Mouse (Mus musculus): ENCODE measurements around the gene Tef. TPM values are rescaled to one million over a fixed set of nuclear protein-coding genes. Genes with fewer than 3 reads are reported as not detected.

Gene Tef
- polyA plus RNA-seq, 1 experiment from 2014 or later: 26.1 TPM

GRCm38 (mm10) chr15:81800391-81800790 lies 1.8 kb upstream of the Tef start:
- 68% methylated on average over 3 of the region's 3 CpGs for WGBS
- Histone ChIP-seq H3K27me3 (no peaks in the 10 kb centered on the region), H3K9me3 (no peaks in the 10 kb centered on the region), H3K4me3 (replicated peaks) (no peak overlapping the region), H3K4me1 (replicated peaks) (peaks cover 32% of the 10 kb centered on the region), H3K4me2 (no peak overlapping the region), H3K9ac (replicated peaks) (no peak overlapping the region), H3K27ac (no peak overlapping the region), H3K36me3 (peaks cover 15% of the 10 kb centered on the region)
- ATAC-seq (ENCODE audit: insufficient number of reproducible peaks, insufficient read depth, low FRiP score, low TSS enrichment, low read depth): no peak

GRCm38 (mm10) chr15:81802941-81803351 lies 725 bp downstream of the Tef start:
- no peaks in the 10 kb centered on the region for H3K27me3 ChIP-seq
- H3K4me3 ChIP-seq (replicated peaks): peak overlapping the region; percentile 35
- peak overlapping the region; percentile 78 for H3K27ac ChIP-seq
- peak; percentile 16; the same call in 1 of the 2 replicates for ATAC-seq (ENCODE audit: insufficient number of reproducible peaks, insufficient read depth, low FRiP score, low TSS enrichment, low read depth)
- H3K9me3 ChIP-seq: no peaks in the 10 kb centered on the region
- H3K36me3 ChIP-seq: 0 out of 2 replicates have a peak, but pooled peaks cover under 1% of the 10 kb centered on the region
- H3K4me1 ChIP-seq (replicated peaks): peaks cover 32% of the 10 kb centered on the region
- 11% methylated on average over 8 of the region's 8 CpGs for WGBS
- H3K4me2 ChIP-seq: peak overlapping the region; percentile 63
- peak overlapping the region; percentile 34 for H3K9ac ChIP-seq (replicated peaks)

- peak overlapping the region; percentile 63 for H3K4me2 ChIP-seq
- no peaks in the 10 kb centered on the region for H3K36me3 ChIP-seq
- no peaks in the 10 kb centered on the region for H3K27me3 ChIP-seq
- peaks cover 32% of the 10 kb centered on the region for H3K4me1 ChIP-seq (replicated peaks)
- H3K4me3 ChIP-seq (replicated peaks): no peak overlapping the region
- 60% methylated on average over 4 of the region's 4 CpGs for WGBS
- H3K9ac ChIP-seq (replicated peaks): 0 out of 2 replicates have a peak overlapping the region, but pooled peaks have one; percentile 34
- ATAC-seq (ENCODE audit: insufficient number of reproducible peaks, insufficient read depth, low FRiP score, low TSS enrichment, low read depth): no peak
- no peaks in the 10 kb centered on the region for H3K9me3 ChIP-seq
- H3K27ac ChIP-seq: no peak overlapping the region
Measured at GRCm38 (mm10) chr15:81803425-81803951, 1.3 kb downstream of the Tef start.

DNA sequence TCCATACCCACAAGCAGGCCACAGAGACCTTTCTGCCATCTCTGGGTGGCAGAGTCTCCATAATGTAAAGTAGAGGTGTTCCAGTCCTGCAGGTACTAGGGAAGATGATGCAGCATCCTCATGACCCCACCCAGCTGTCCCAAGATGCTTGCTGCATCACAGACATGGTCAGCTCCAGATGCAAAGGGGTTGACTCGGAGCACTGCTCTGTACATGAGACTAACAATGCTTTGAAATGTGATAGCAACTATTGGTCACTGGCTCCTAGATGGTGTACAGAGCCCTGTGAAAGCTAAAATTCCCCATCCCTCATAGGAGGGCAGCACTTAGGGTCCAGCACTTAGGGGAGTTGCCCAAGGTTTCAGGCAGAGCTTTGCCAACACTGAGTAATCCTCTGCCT lies 2.0 kb downstream of the Tef start:
- Histone ChIP-seq H3K27ac (no peak overlapping the region), H3K4me2 (no peak overlapping the region), H3K36me3 (no peaks in the 10 kb centered on the region), H3K4me3 (replicated peaks) (no peak overlapping the region), H3K27me3 (no peaks in the 10 kb centered on the region), H3K4me1 (replicated peaks) (peaks cover 35% of the 10 kb centered on the region), H3K9me3 (no peaks in the 10 kb centered on the region), H3K9ac (replicated peaks) (no peak overlapping the region)
- ATAC-seq (ENCODE audit: insufficient number of reproducible peaks, insufficient read depth, low FRiP score, low TSS enrichment, low read depth): no peak
- WGBS: 39% methylated on average over 1 of the region's 1 CpGs

- Histone ChIP-seq H3K36me3 (no peaks in the 10 kb centered on the region), H3K27ac (no peak overlapping the region), H3K4me1 (replicated peaks) (peaks cover 41% of the 10 kb centered on the region), H3K4me3 (replicated peaks) (no peak overlapping the region), H3K9me3 (no peaks in the 10 kb centered on the region), H3K4me2 (no peak overlapping the region), H3K27me3 (no peaks in the 10 kb centered on the region), H3K9ac (replicated peaks) (no peak overlapping the region)
- WGBS: 81% methylated on average over 3 of the region's 3 CpGs
- no peak for ATAC-seq (ENCODE audit: insufficient number of reproducible peaks, insufficient read depth, low FRiP score, low TSS enrichment, low read depth)
Measured at GRCm38 (mm10) chr15:81804883-81805282, 2.7 kb downstream of the Tef start.

DNA sequence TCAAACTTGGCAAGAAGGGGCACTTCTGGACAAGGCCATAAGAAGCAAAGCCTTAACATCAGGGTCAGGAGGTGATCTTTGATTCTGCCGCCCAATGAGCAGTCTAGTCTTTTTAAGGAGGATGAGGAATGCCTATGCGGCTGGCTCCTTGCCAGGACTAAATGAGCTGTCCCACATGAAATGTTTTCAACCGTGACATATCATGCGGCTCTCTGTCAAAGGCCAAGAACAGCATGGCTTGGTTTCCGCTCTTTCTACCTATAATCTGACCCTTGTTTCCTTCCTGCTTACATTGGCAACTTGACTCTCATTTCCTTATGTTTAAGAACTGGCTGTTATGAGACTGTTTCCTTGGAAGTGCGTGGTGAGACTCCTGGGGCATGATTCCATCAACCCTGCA lies 3.4 kb downstream of the Tef start:
- H3K27ac ChIP-seq: no peak overlapping the region
- 67% methylated on average over 6 of the region's 6 CpGs for WGBS

DNA sequence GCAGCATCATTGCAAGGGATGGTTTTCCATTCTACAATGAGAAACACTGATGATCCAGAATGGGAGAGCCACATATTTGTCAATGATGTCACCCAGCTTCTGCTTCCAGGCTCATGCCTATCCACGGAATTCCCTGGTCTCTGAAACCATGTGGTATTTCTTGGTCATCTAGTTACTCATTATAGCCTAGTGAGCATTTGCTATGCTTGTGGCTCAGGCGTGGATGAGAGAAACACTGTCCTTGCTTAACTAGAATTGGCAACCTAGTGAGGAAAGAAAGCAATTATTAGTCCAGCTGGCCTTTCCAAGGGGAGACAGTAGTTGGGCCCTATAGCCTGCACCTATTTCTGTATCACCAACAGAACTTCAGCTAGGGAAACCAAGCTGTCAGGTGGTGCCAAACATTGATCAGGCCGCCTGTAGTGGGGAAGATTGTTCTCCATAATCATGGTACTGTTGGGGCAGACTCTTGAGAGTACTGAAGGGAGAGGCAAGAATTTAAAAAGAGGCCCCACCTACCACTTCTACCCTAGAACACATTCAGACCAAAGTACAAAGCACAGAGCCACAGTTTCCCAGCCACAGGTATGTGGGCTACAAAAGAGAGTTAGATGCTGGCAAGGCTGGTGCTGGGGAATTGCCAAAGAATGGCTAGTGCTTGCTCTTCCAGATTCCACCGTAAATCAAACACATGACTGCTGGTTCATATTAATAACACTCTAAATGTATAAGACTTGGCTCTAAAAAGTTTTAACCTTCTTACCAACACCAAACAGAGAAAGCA lies 4.6 kb downstream of the Tef start:
- Histone ChIP-seq H3K9ac (replicated peaks) (no peak overlapping the region), H3K4me1 (replicated peaks) (peaks cover 46% of the 10 kb centered on the region), H3K4me3 (replicated peaks) (no peak overlapping the region), H3K4me2 (no peak overlapping the region), H3K27me3 (no peaks in the 10 kb centered on the region), H3K9me3 (no peaks in the 10 kb centered on the region), H3K27ac (no peak overlapping the region), H3K36me3 (no peaks in the 10 kb centered on the region)
- ATAC-seq (ENCODE audit: insufficient number of reproducible peaks, insufficient read depth, low FRiP score, low TSS enrichment, low read depth): no peak
- WGBS: 83% methylated on average over 4 of the region's 4 CpGs

More for the DNA sequence above, 3.4 kb downstream of the Tef start:
- Histone ChIP-seq H3K36me3 (no peaks in the 10 kb centered on the region), H3K27me3 (no peaks in the 10 kb centered on the region), H3K4me2 (no peak overlapping the region), H3K4me1 (replicated peaks) (peaks cover 46% of the 10 kb centered on the region), H3K9ac (replicated peaks) (no peak overlapping the region), H3K9me3 (no peaks in the 10 kb centered on the region), H3K4me3 (replicated peaks) (no peak overlapping the region)
- ATAC-seq (ENCODE audit: insufficient number of reproducible peaks, insufficient read depth, low FRiP score, low TSS enrichment, low read depth): no peak

GRCm38 (mm10) chr15:81808799-81809198 lies 6.6 kb downstream of the Tef start:
- Histone ChIP-seq H3K9me3 (no peaks in the 10 kb centered on the region), H3K27me3 (no peaks in the 10 kb centered on the region), H3K27ac (no peak overlapping the region), H3K4me2 (no peak overlapping the region), H3K36me3 (no peaks in the 10 kb centered on the region), H3K4me3 (replicated peaks) (no peak overlapping the region), H3K9ac (replicated peaks) (no peak overlapping the region), H3K4me1 (replicated peaks) (peaks cover 37% of the 10 kb centered on the region)
- WGBS: 64% methylated on average over 2 of the region's 2 CpGs
- no peak for ATAC-seq (ENCODE audit: insufficient number of reproducible peaks, insufficient read depth, low FRiP score, low TSS enrichment, low read depth)

- H3K4me2 ChIP-seq: peak overlapping the region; percentile 79
- ATAC-seq (ENCODE audit: insufficient number of reproducible peaks, insufficient read depth, low FRiP score, low TSS enrichment, low read depth): no peak
- no peaks in the 10 kb centered on the region for H3K27me3 ChIP-seq
- no peaks in the 10 kb centered on the region for H3K9me3 ChIP-seq
- H3K4me3 ChIP-seq (replicated peaks): peak overlapping the region; percentile 79
- 49% methylated on average over 1 of the region's 1 CpGs for WGBS
- peak overlapping the region; percentile 83; the same call in 1 of the 2 replicates for H3K27ac ChIP-seq
- H3K36me3 ChIP-seq: no peaks in the 10 kb centered on the region
- H3K4me1 ChIP-seq (replicated peaks): peaks cover 30% of the 10 kb centered on the region
- peak overlapping the region; percentile 56; the same call in 1 of the 2 replicates for H3K9ac ChIP-seq (replicated peaks)
Measured at GRCm38 (mm10) chr15:81809550-81809949, 7.3 kb downstream of the Tef start.

GRCm38 (mm10) chr15:81810150-81810549 lies 7.9 kb downstream of the Tef start:
- Histone ChIP-seq H3K9me3 (no peaks in the 10 kb centered on the region), H3K36me3 (peaks cover 4% of the 10 kb centered on the region), H3K27ac (peak overlapping the region; percentile 83), H3K4me1 (replicated peaks) (peaks cover 26% of the 10 kb centered on the region), H3K4me2 (peak overlapping the region; percentile 79), H3K4me3 (replicated peaks) (peak overlapping the region; percentile 79), H3K27me3 (no peaks in the 10 kb centered on the region), H3K9ac (replicated peaks) (peak overlapping the region; percentile 56)
- 2% methylated on average over 10 of the region's 10 CpGs for WGBS
- ATAC-seq (ENCODE audit: insufficient number of reproducible peaks, insufficient read depth, low FRiP score, low TSS enrichment, low read depth): no peak

DNA sequence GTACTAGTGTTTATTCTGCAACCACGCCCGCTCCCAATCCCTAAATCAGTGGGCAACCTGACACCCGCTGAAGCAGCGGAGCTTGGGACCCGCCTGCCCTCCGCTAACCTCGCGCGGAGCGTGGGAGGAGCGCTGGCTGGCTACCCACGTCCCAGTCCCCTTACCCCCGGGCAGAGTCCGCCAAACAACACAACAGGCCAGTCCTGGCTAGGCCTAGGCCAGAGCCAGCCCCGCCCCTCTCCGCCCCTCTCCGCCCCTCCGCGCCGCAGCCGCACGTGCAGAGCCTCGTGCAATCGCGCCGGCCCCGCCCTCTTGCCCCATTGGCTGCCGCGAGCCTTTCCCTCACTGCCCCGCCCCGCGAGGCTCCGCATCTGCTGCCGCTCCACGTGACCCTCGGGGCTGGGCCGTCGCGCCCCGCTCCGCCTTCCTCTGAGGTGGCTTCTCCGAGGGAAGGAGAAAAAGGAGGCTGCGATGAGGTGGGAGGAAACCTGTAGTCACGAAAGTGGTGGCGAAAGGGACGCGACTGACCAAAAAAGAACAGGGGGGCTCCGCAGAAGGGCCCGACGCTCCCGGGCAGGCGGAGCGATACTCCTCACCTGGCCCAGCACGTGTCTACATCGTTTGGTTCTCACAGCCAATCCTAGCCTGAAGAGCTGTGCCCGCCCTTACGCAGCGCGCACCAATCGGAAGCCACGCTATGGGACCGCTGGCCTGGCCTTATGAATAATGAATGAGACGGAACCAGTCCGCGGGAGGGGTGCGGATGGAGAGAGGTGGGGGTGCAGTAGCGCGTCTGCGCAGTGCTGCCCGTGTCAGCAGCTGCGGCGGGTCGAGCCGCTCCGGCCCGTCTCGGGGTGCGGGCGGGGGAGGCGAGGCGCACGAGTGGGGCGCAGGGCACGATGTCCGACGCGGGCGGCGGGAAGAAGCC lies 8.7 kb downstream of the Tef start:
- ATAC-seq (ENCODE audit: insufficient number of reproducible peaks, insufficient read depth, low FRiP score, low TSS enrichment, low read depth): peak; percentile 99

More for the DNA sequence above, 8.7 kb downstream of the Tef start:
- H3K4me1 ChIP-seq (replicated peaks): peaks cover 26% of the 10 kb centered on the region
- peak overlapping the region; percentile 83 for H3K27ac ChIP-seq
- H3K9me3 ChIP-seq: no peaks in the 10 kb centered on the region
- peak overlapping the region; percentile 82 for H3K9ac ChIP-seq (replicated peaks)
- H3K27me3 ChIP-seq: no peaks in the 10 kb centered on the region
- WGBS: under 1% methylated on average over 89 of the region's 89 CpGs
- H3K4me2 ChIP-seq: peak overlapping the region; percentile 79
- H3K36me3 ChIP-seq: peaks cover 12% of the 10 kb centered on the region
- H3K4me3 ChIP-seq (replicated peaks): peak overlapping the region; percentile 79

Data from limb, embryonic 12.5 days (tissue).